Mouse (Mus musculus) heart, postnatal 10 days (tissue): ENCODE results near the gene Rpl41. TPM values are rescaled to one million over a fixed set of nuclear protein-coding genes. Genes with fewer than 3 reads are reported as not detected.
A peak's percentile ranks its signal among the peaks of the same experiment; 100 is the strongest.

Source experiments
- DNase-seq, 2 experiments: peaks; one replicate each; pipeline ENCODE4 v3.0.0; 2021
- intact Hi-C: fragments of 180-260 bp; cut with DNase I; formaldehyde crosslinking; loops from one replicate; pipeline ENCODE4 v1.15.1; 2025
- total RNA-seq, 2 experiments: library from RNA; stranded (reverse); gene quantifications; 2 replicates each; pipeline ENCODE4 v1.2.3; 2021

The Rpl41 gene
- 1,000 to 10,000 TPM; 2,064 to 2,152 TPM for total RNA-seq

GRCm38 (mm10) chr10:128548947-128549681 lies at the start of gene Rpl41:
Gene Rpl41, minus strand, starts transcription at chr10:128549305.
- intact Hi-C loops = no loop called here
- DNase-seq = peak; percentile 95 to 96

GRCm38 (mm10) chr10:128598476-128598875 lies 49.4 kb upstream of the Rpl41 start:
- intact Hi-C loops = no loop called here
- DNase-seq = no peak

- DNase-seq = no peak
- intact Hi-C loops = loop anchor here (5.0 kb wide), 1 partner anchor 35 kb away; no protein-coding TSS in a partner anchor
These were observed 43.7 kb upstream of the Rpl41 start for GRCm38 (mm10) chr10:128592797-128593196.

GRCm38 (mm10) chr10:128591436-128591835 lies 42.3 kb upstream of the Rpl41 start:
- no peak for DNase-seq
- intact Hi-C loops = loop anchor here (5.0 kb wide), 1 partner anchor 34 kb away; no protein-coding TSS in a partner anchor

- intact Hi-C loops = loop anchor here (5.0 kb wide), 1 partner anchor 33 kb away; no protein-coding TSS in a partner anchor
- peak; percentile 52 to 67 for DNase-seq
These were observed 41.1 kb upstream of the Rpl41 start for GRCm38 (mm10) chr10:128590193-128590690.

- intact Hi-C loops = loop anchor here (5.0 kb wide), 1 partner anchor 32 kb away; no protein-coding TSS in a partner anchor
- DNase-seq = peak; percentile 38 to 47
These were observed 40.5 kb upstream of the Rpl41 start, which contains the start of gene Erbb3 for GRCm38 (mm10) chr10:128589464-128590192. Gene Erbb3, minus strand, starts transcription at chr10:128589652.

- no peak for DNase-seq
- intact Hi-C loops = no loop called here
These were observed 39.8 kb upstream of the Rpl41 start for GRCm38 (mm10) chr10:128588775-128589463.

GRCm38 (mm10) chr10:128588136-128588535 lies 39.0 kb upstream of the Rpl41 start:
- no peak for DNase-seq
- intact Hi-C loops = no loop called here

GRCm38 (mm10) chr10:128587697-128588096 lies 38.6 kb upstream of the Rpl41 start:
- no peak for DNase-seq
- intact Hi-C loops = no loop called here

GRCm38 (mm10) chr10:128587120-128587519 lies 38.0 kb upstream of the Rpl41 start:
- intact Hi-C loops = no loop called here
- no peak for DNase-seq

- DNase-seq = no peak
- intact Hi-C loops = no loop called here
These were observed 37.4 kb upstream of the Rpl41 start for GRCm38 (mm10) chr10:128586546-128586945.

- intact Hi-C loops = no loop called here
- DNase-seq = no peak
These were observed 35.3 kb upstream of the Rpl41 start for GRCm38 (mm10) chr10:128584386-128584785.

GRCm38 (mm10) chr10:128583644-128584043 lies 34.5 kb upstream of the Rpl41 start:
- DNase-seq = peak; percentile 79 to 83
- intact Hi-C loops = no loop called here

GRCm38 (mm10) chr10:128579731-128580130 lies 30.6 kb upstream of the Rpl41 start:
- no peak for DNase-seq
- intact Hi-C loops = no loop called here

- intact Hi-C loops = no loop called here
These were observed 30.2 kb upstream of the Rpl41 start for GRCm38 (mm10) chr10:128579298-128579697.

GRCm38 (mm10) chr10:128578330-128578729 lies 29.2 kb upstream of the Rpl41 start:
- DNase-seq = no peak
- intact Hi-C loops = no loop called here

More at GRCm38 (mm10) chr10:128579298-128579697, 30.2 kb upstream of the Rpl41 start:
- DNase-seq = no peak

GRCm38 (mm10) chr10:128575063-128575462 lies 26.0 kb upstream of the Rpl41 start:
- DNase-seq = no peak
- intact Hi-C loops = no loop called here

GRCm38 (mm10) chr10:128565788-128566531 lies 16.9 kb upstream of the Rpl41 start, which contains the start of gene Pa2g4:
Gene Pa2g4, minus strand, starts transcription at chr10:128565987.
- peak; percentile 99 for DNase-seq
- intact Hi-C loops = loop anchor here (5.0 kb wide), 3 partner anchors 46 to 106 kb away; partner anchors contain the start of genes Rps26 and Suox

GRCm38 (mm10) chr10:128565206-128565787 lies 16.2 kb upstream of the Rpl41 start:
- no peak for DNase-seq
- intact Hi-C loops = loop anchor here (5.0 kb wide), 3 partner anchors 47 to 107 kb away; partner anchors contain the start of genes Rps26 and Suox
